In the genomic region with DNA sequence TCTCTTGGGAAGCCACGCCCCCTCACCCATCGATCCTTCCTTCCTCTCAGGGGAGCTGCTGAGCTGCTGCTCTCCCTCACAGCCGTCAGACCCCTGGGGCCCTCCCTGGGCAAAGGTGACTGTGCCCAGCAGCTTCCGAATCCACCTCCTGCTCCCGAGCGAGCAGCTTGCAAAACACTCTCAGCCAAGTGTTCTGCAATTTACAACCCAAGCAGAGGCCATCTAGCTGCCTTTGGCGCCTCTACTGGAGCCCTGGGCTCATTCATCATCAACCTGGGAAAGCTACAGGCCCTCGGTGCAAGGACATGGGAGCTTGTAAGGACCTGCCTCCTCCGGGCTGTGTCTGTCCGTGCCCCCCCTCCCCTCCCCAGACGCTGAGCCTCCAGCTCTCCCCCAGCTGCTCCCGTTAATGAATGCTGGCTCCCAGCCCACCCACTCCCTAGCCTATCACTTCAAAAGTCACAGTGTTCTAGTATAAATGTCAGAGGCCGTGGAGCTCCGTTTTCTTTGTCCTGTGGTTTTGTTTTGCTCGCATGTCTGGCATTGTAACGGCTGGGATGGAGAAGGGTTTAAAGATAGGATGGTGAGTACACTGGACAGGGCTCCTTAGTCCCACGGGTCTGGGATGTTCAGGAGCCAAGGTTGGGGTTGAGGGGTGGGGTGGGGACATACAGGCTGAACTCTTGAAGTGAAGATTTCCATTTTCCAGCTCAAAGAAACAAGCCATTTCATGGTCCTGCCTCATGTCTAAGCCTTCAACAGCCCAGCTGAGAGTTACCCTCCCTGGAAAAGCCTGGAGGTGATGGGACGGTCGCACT, we compare ENCODE assay signal across 8 mouse cellular contexts. TPM values are rescaled to one million over a fixed set of nuclear protein-coding genes. Genes with fewer than 3 reads are reported as not detected.
A peak's percentile ranks its signal among the peaks of the same experiment; 100 is the strongest.
DNase-seq lines count a peak whose midpoint lies in the region; ATAC-seq and TF ChIP-seq lines count a peak whose summit lies in the region.

No protein-coding gene starts in this region.

- H3K27me3 ChIP-seq in heart, embryonic 12.5 days (replicated peaks): no peaks in the 10 kb centered on the region
- no peaks in the 10 kb centered on the region for H3K27me3 ChIP-seq in lung, postnatal 0 days (replicated peaks; ENCODE audit: insufficient read depth, low read length)

- peak; percentile 62 for TF ChIP-seq CTCF in lung, postnatal 0 days (IDR thresholded peaks at IDR 0.05)

- DNase-seq in urinary bladder, postnatal 14 days (ENCODE audit: low spot score): peak; percentile 22
- no peak for DNase-seq in urinary bladder, postnatal 10 days (ENCODE audit: low spot score)
- DNase-seq in embryo, embryonic 11 days: peak; percentile 79
- peak; percentile 35 for DNase-seq in kidney, adult 9 months
- DNase-seq in lung, postnatal 0 days (ENCODE audit: low spot score): peak; percentile 71
- peak; percentile 50 for DNase-seq in ovary, postnatal 36 days (ENCODE audit: low spot score)
- DNase-seq in urinary bladder, postnatal 25 days (ENCODE audit: low spot score): no peak

- peak; percentile 71; the same call in 1 of the 2 replicates for ATAC-seq in heart, embryonic 12.5 days (ENCODE audit: insufficient number of reproducible peaks, low FRiP score)
- peak; percentile 56 for ATAC-seq in lung, postnatal 0 days

- no peak for TF ChIP-seq EP300 in lung, postnatal 0 days (IDR thresholded peaks at IDR 0.05)

- peaks cover 22% of the 10 kb centered on the region for H3K4me1 ChIP-seq in heart, embryonic 12.5 days (replicated peaks)
- H3K4me1 ChIP-seq in lung, postnatal 0 days (ENCODE audit: insufficient read depth, low read depth, low read length): 0 out of 2 replicates have a peak, but pooled peaks cover 3% of the 10 kb centered on the region

- H3K36me3 ChIP-seq in heart, embryonic 12.5 days: no peaks in the 10 kb centered on the region
- no peaks in the 10 kb centered on the region for H3K36me3 ChIP-seq in lung, postnatal 0 days (ENCODE audit: insufficient read depth, low read length)

- H3K9me3 ChIP-seq in heart, embryonic 12.5 days (replicated peaks): 0 out of 2 replicates have a peak, but pooled peaks cover 3% of the 10 kb centered on the region
- H3K9me3 ChIP-seq in lung, postnatal 0 days (ENCODE audit: low read length): no peaks in the 10 kb centered on the region

- peak overlapping the region; percentile 42 for H3K9ac ChIP-seq in heart, embryonic 12.5 days
- H3K9ac ChIP-seq in lung, postnatal 0 days (replicated peaks; ENCODE audit: low read depth): no peak overlapping the region

- H3K27ac ChIP-seq in heart, embryonic 12.5 days (ENCODE audit: poor library complexity, severe bottlenecking): 0 out of 2 replicates have a peak overlapping the region, but pooled peaks have one; percentile 10
- H3K27ac ChIP-seq in lung, postnatal 0 days (ENCODE audit: low read length): no peak overlapping the region

- H3K4me3 ChIP-seq in heart, embryonic 12.5 days: peak overlapping the region; percentile 33
- no peak overlapping the region for H3K4me3 ChIP-seq in lung, postnatal 0 days (ENCODE audit: low read depth, low read length)

- WGBS in heart, embryonic 12.5 days: 11% methylated on average over 19 of the region's 19 CpGs
- 15% methylated on average over 19 of the region's 19 CpGs for WGBS in lung, postnatal 0 days

- H3K4me2 ChIP-seq in heart, embryonic 12.5 days: peak overlapping the region; percentile 71
- peak overlapping the region; percentile 32 for H3K4me2 ChIP-seq in lung, postnatal 0 days (replicated peaks; ENCODE audit: low read depth, low read length)

RNA-seq across cellular contexts. Expression of gene Cdhr3, which starts 35.2 kb away (rescaled TPM):
- 0.10 and 0.18 TPM in 2 replicates for polyA plus RNA-seq in heart, embryonic 12.5 days (2016; fragmentation: Nextera tagmentation; extraction: Ambion mirVana)
- 5.6 and 6.5 TPM in 2 replicates for polyA plus RNA-seq in lung, postnatal 0 days (2015; fragmentation: Nextera tagmentation; extraction: Ambion mirVana)

Comparison
In these comparisons a context has a peak if more than half of its experiments do, and no peak if none do; other contexts are left out.
1. DNase-seq: peak in urinary bladder, postnatal 14 days (single experiment), embryo, embryonic 11 days (single experiment), kidney, adult 9 months (single experiment), lung, postnatal 0 days (single experiment) and ovary, postnatal 36 days (single experiment); none in urinary bladder, postnatal 10 days (single experiment) and urinary bladder, postnatal 25 days (single experiment).